Mouse (Mus musculus) intestine, embryonic 16.5 days (tissue): ENCODE measurements at regions not wholly inside any gene's neighbourhood (a gene's known extent, or its start where the extent isn't known, plus 50 kb on each side); places are given as distances from the start of the nearest gene placed in this dataset.

Source experiments
- ATAC-seq: fragments of 200-750 bp; cut with Nextera tagmentation; 2 replicates; pipeline ENCODE4 v1.8.0; 2017; ENCODE audit warnings: moderate TSS enrichment, moderate library complexity
- H3K27ac ChIP-seq: fragments of 300-500 bp; sonication (generic); 2 replicates; pipeline ENCODE4 v1.5.1; 2014; ENCODE audit warnings: mild to moderate bottlenecking, low read length
- H3K27me3 ChIP-seq: fragments of 300-500 bp; sonication (generic); replicated peaks from 2 replicates; pipeline ENCODE4 v1.6.1; 2014; ENCODE audit warnings: low read length, control low read depth, mixed read lengths; ENCODE audit not compliant: control insufficient read depth, insufficient read depth
- H3K36me3 ChIP-seq: fragments of 300-500 bp; sonication (generic); 2 replicates; pipeline ENCODE4 v1.6.1; 2014; ENCODE audit warnings: low read length, control low read depth; ENCODE audit not compliant: control insufficient read depth, insufficient read depth
- H3K4me1 ChIP-seq: fragments of 300-500 bp; sonication (generic); 2 replicates; pipeline ENCODE4 v1.6.1; 2014; ENCODE audit warnings: low read length, control low read depth, mixed read lengths; ENCODE audit not compliant: control insufficient read depth, insufficient read depth
- H3K4me2 ChIP-seq: fragments of 300-500 bp; sonication (generic); 2 replicates; pipeline ENCODE4 v1.6.1; 2014; ENCODE audit warnings: low read depth, low read length, control low read depth
- H3K4me3 ChIP-seq: fragments of 300-500 bp; sonication (generic); 2 replicates; pipeline ENCODE4 v1.5.1; 2014; ENCODE audit warnings: mild to moderate bottlenecking, low read length
- H3K9ac ChIP-seq: fragments of 300-500 bp; sonication (generic); 2 replicates; pipeline ENCODE4 v1.6.1; 2014; ENCODE audit warnings: low read depth, low read length
- H3K9me3 ChIP-seq: fragments of 300-500 bp; sonication (generic); 2 replicates; pipeline ENCODE4 v1.6.1; 2016; ENCODE audit warnings: low read length, control low read depth; ENCODE audit not compliant: control insufficient read depth
- WGBS: fragments of 180-500 bp; shearing (Covaris S2); extraction: QIAGEN DNeasy Blood & Tissue Kit; methylation state at CpG from one replicate; pipeline ENCODE4 v1.1.7; 2014; 5-methylcytosine and 5-hydroxymethylcytosine counted together

- peak; percentile 56 for ATAC-seq
- 37% methylated on average over 10 of the region's 10 CpGs for WGBS
- H3K9ac ChIP-seq, result no peak overlapping the region
These were observed 252.3 kb upstream of the Tsc22d2 start for GRCm38 (mm10) chr3:58162238-58162637.

GRCm38 (mm10) chr3:58163806-58164205 is 250.7 kb upstream of the Tsc22d2 start:
- Histone ChIP-seq H3K9me3 (no peaks in the 10 kb centered on the region), H3K9ac (no peak overlapping the region), H3K4me2 (no peak overlapping the region), H3K4me3 (no peak overlapping the region), H3K4me1 (peaks cover 8% of the 10 kb centered on the region; the same call in 1 of the 2 replicates), H3K27ac (no peak overlapping the region), H3K36me3 (no peaks in the 10 kb centered on the region), H3K27me3 (no peaks in the 10 kb centered on the region)
- 10% methylated on average over 10 of the region's 10 CpGs for WGBS
- ATAC-seq, result peak; percentile 57

More at GRCm38 (mm10) chr3:58162238-58162637, 252.3 kb upstream of the Tsc22d2 start:
- no peaks in the 10 kb centered on the region for H3K9me3 ChIP-seq
- H3K27ac ChIP-seq, result no peak overlapping the region
- H3K36me3 ChIP-seq, result no peaks in the 10 kb centered on the region
- H3K4me2 ChIP-seq, result no peak overlapping the region
- no peaks in the 10 kb centered on the region for H3K27me3 ChIP-seq
- no peak overlapping the region for H3K4me3 ChIP-seq
- H3K4me1 ChIP-seq, result peaks cover 8% of the 10 kb centered on the region; the same call in 1 of the 2 replicates

GRCm38 (mm10) chr3:58166628-58167027 is 247.9 kb upstream of the Tsc22d2 start:
- ATAC-seq, result peak; percentile 30; the same call in 1 of the 2 replicates
- Histone ChIP-seq H3K27ac (peak overlapping the region; percentile 57), H3K4me1 (peaks cover 8% of the 10 kb centered on the region; the same call in 1 of the 2 replicates), H3K4me2 (no peak overlapping the region), H3K4me3 (no peak overlapping the region), H3K9me3 (no peaks in the 10 kb centered on the region), H3K36me3 (no peaks in the 10 kb centered on the region), H3K9ac (no peak overlapping the region), H3K27me3 (no peaks in the 10 kb centered on the region)
- 41% methylated on average over 2 of the region's 2 CpGs for WGBS

GRCm38 (mm10) chr3:58167121-58167520 is 247.4 kb upstream of the Tsc22d2 start:
- Histone ChIP-seq H3K36me3 (no peaks in the 10 kb centered on the region), H3K9ac (no peak overlapping the region)
- 62% methylated on average over 3 of the region's 3 CpGs for WGBS

GRCm38 (mm10) chr3:58167761-58168290 is 246.7 kb upstream of the Tsc22d2 start:
- no peaks in the 10 kb centered on the region for H3K36me3 ChIP-seq
- peaks cover 8% of the 10 kb centered on the region; the same call in 1 of the 2 replicates for H3K4me1 ChIP-seq
- H3K9ac ChIP-seq, result no peak overlapping the region
- H3K9me3 ChIP-seq, result no peaks in the 10 kb centered on the region
- H3K4me2 ChIP-seq, result no peak overlapping the region
- no peak overlapping the region for H3K4me3 ChIP-seq
- H3K27me3 ChIP-seq, result no peaks in the 10 kb centered on the region
- H3K27ac ChIP-seq, result no peak overlapping the region
- ATAC-seq, result no peak
- WGBS, result 90% methylated on average over 1 of the region's 1 CpGs

More at GRCm38 (mm10) chr3:58167121-58167520, 247.4 kb upstream of the Tsc22d2 start:
- Histone ChIP-seq H3K27ac (0 out of 2 replicates have a peak overlapping the region, but pooled peaks have one; percentile 45), H3K4me3 (no peak overlapping the region), H3K9me3 (no peaks in the 10 kb centered on the region), H3K4me2 (no peak overlapping the region), H3K4me1 (peaks cover 8% of the 10 kb centered on the region; the same call in 1 of the 2 replicates), H3K27me3 (no peaks in the 10 kb centered on the region)
- no peak for ATAC-seq

GRCm38 (mm10) chr3:58168522-58169185 is 245.9 kb upstream of the Tsc22d2 start:
- Histone ChIP-seq H3K9ac (no peak overlapping the region), H3K4me2 (no peak overlapping the region), H3K27ac (0 out of 2 replicates have a peak overlapping the region, but pooled peaks have one; percentile 8), H3K36me3 (no peaks in the 10 kb centered on the region), H3K4me3 (no peak overlapping the region), H3K4me1 (peaks cover 4% of the 10 kb centered on the region; the same call in 1 of the 2 replicates), H3K27me3 (no peaks in the 10 kb centered on the region), H3K9me3 (no peaks in the 10 kb centered on the region)
- no peak for ATAC-seq
- 46% methylated on average over 14 of the region's 14 CpGs for WGBS

- Histone ChIP-seq H3K9ac (no peak overlapping the region), H3K27me3 (no peaks in the 10 kb centered on the region), H3K4me3 (no peak overlapping the region), H3K27ac (no peak overlapping the region), H3K9me3 (no peaks in the 10 kb centered on the region), H3K36me3 (no peaks in the 10 kb centered on the region), H3K4me2 (no peak overlapping the region), H3K4me1 (no peaks in the 10 kb centered on the region)
- no peak for ATAC-seq
- WGBS, result 89% methylated on average over 6 of the region's 6 CpGs
These were observed 244.7 kb upstream of the Tsc22d2 start for GRCm38 (mm10) chr3:58169786-58170185.

- WGBS, result 84% methylated on average over 5 of the region's 5 CpGs
- Histone ChIP-seq H3K4me2 (no peak overlapping the region), H3K4me1 (no peaks in the 10 kb centered on the region), H3K27me3 (no peaks in the 10 kb centered on the region), H3K4me3 (no peak overlapping the region), H3K27ac (no peak overlapping the region), H3K36me3 (no peaks in the 10 kb centered on the region), H3K9me3 (no peaks in the 10 kb centered on the region), H3K9ac (no peak overlapping the region)
- ATAC-seq, result no peak
These were observed 242.4 kb upstream of the Tsc22d2 start for GRCm38 (mm10) chr3:58172096-58172495.

GRCm38 (mm10) chr3:58173821-58174220 is 240.7 kb upstream of the Tsc22d2 start:
- Histone ChIP-seq H3K27ac (no peak overlapping the region), H3K27me3 (no peaks in the 10 kb centered on the region), H3K4me3 (no peak overlapping the region), H3K4me2 (no peak overlapping the region), H3K36me3 (no peaks in the 10 kb centered on the region), H3K9me3 (no peaks in the 10 kb centered on the region), H3K9ac (no peak overlapping the region), H3K4me1 (no peaks in the 10 kb centered on the region)
- 85% methylated on average over 1 of the region's 1 CpGs for WGBS
- no peak for ATAC-seq
